Mouse (Mus musculus) layer of hippocampus, adult 9-11 months (tissue): ENCODE measurements around the gene Bhlhe40.
A peak's percentile ranks its signal among the peaks of the same experiment; 100 is the strongest.

Experiments used
- DNase-seq: peaks from one replicate; pipeline ENCODE4 v3.0.0; 2022

The Bhlhe40 gene

GRCm38 (mm10) chr6:108663241-108664194 lies 3.1 kb downstream of the Bhlhe40 start:
- DNase-seq = no peak

- no peak for DNase-seq
These were observed 4.2 kb downstream of the Bhlhe40 start for GRCm38 (mm10) chr6:108664533-108665150.

GRCm38 (mm10) chr6:108665587-108665986 lies 5.2 kb downstream of the Bhlhe40 start:
- DNase-seq = no peak

- DNase-seq = no peak
These were observed 6.4 kb downstream of the Bhlhe40 start for GRCm38 (mm10) chr6:108666648-108667488.

GRCm38 (mm10) chr6:108667599-108668021 lies 7.2 kb downstream of the Bhlhe40 start:
- no peak for DNase-seq

- peak; percentile 77 for DNase-seq
These were observed 7.9 kb downstream of the Bhlhe40 start for GRCm38 (mm10) chr6:108668321-108668786.

- no peak for DNase-seq
These were observed 9.8 kb downstream of the Bhlhe40 start for GRCm38 (mm10) chr6:108670276-108670675.

- no peak for DNase-seq
These were observed 10.4 kb downstream of the Bhlhe40 start for GRCm38 (mm10) chr6:108670821-108671220.

GRCm38 (mm10) chr6:108672094-108672493 lies 11.7 kb downstream of the Bhlhe40 start:
- DNase-seq = no peak

- DNase-seq = no peak
These were observed 13.8 kb downstream of the Bhlhe40 start for GRCm38 (mm10) chr6:108674221-108674620.

- DNase-seq = no peak
These were observed 16.4 kb downstream of the Bhlhe40 start for GRCm38 (mm10) chr6:108676783-108677340.

- DNase-seq = no peak
These were observed 17.3 kb downstream of the Bhlhe40 start for GRCm38 (mm10) chr6:108677697-108678096.

GRCm38 (mm10) chr6:108678227-108678626 lies 17.8 kb downstream of the Bhlhe40 start:
- DNase-seq = no peak

- no peak for DNase-seq
These were observed 20.1 kb downstream of the Bhlhe40 start for GRCm38 (mm10) chr6:108680503-108680902.

GRCm38 (mm10) chr6:108681084-108681483 lies 20.7 kb downstream of the Bhlhe40 start:
- no peak for DNase-seq

- no peak for DNase-seq
These were observed 22.7 kb downstream of the Bhlhe40 start for GRCm38 (mm10) chr6:108683140-108683539.

- DNase-seq = no peak
These were observed 24.0 kb downstream of the Bhlhe40 start for GRCm38 (mm10) chr6:108684430-108684829.

- DNase-seq = no peak
These were observed 25.4 kb downstream of the Bhlhe40 start for GRCm38 (mm10) chr6:108685758-108686355.

- DNase-seq = no peak
These were observed 26.5 kb downstream of the Bhlhe40 start for GRCm38 (mm10) chr6:108686930-108687329.

GRCm38 (mm10) chr6:108688344-108688743 lies 27.9 kb downstream of the Bhlhe40 start:
- DNase-seq = no peak

GRCm38 (mm10) chr6:108692986-108693385 lies 32.6 kb downstream of the Bhlhe40 start:
- no peak for DNase-seq
